Mouse (Mus musculus) intestine, postnatal 0 days (tissue): ENCODE data around the gene Mapk9. TPM values are rescaled to one million over a fixed set of nuclear protein-coding genes. Genes with fewer than 3 reads are reported as not detected.

Experiments used
- ATAC-seq: fragments of 200-750 bp; cut with Nextera tagmentation; 2 replicates; pipeline ENCODE4 v1.8.0; 2017; ENCODE audit warnings: mild to moderate bottlenecking, moderate TSS enrichment, moderate library complexity
- H3K27ac ChIP-seq: fragments of 300-500 bp; sonication (generic); 2 replicates; pipeline ENCODE4 v1.5.1; 2014; ENCODE audit warnings: mild to moderate bottlenecking, low read depth, low read length, moderate library complexity
- H3K27me3 ChIP-seq: fragments of 300-500 bp; sonication (generic); replicated peaks from 2 replicates; pipeline ENCODE4 v1.6.1; 2014; ENCODE audit warnings: low read length, mixed read lengths; ENCODE audit not compliant: control insufficient read depth, insufficient read depth
- H3K36me3 ChIP-seq: fragments of 300-500 bp; sonication (generic); 2 replicates; pipeline ENCODE4 v1.6.1; 2014; ENCODE audit warnings: mild to moderate bottlenecking, moderate library complexity; ENCODE audit not compliant: control insufficient read depth, insufficient read depth
- H3K4me1 ChIP-seq: fragments of 300-500 bp; sonication (generic); replicated peaks from 2 replicates; pipeline ENCODE4 v1.6.1; 2014; ENCODE audit warnings: antibody characterized with exemption, low read length, mixed read lengths; ENCODE audit not compliant: control insufficient read depth, insufficient read depth
- H3K4me2 ChIP-seq: fragments of 300-500 bp; sonication (generic); replicated peaks from 2 replicates; pipeline ENCODE4 v1.6.1; 2014; ENCODE audit warnings: low read depth, mild to moderate bottlenecking, moderate library complexity
- H3K4me3 ChIP-seq: fragments of 300-500 bp; sonication (generic); 2 replicates; pipeline ENCODE4 v1.5.1; 2014; ENCODE audit warnings: low read depth, low read length
- H3K9ac ChIP-seq: fragments of 300-500 bp; sonication (generic); 2 replicates; pipeline ENCODE4 v1.6.1; 2014; ENCODE audit warnings: mild to moderate bottlenecking, low read depth, low read length
- H3K9me3 ChIP-seq: fragments of 300-500 bp; sonication (generic); 2 replicates; pipeline ENCODE4 v1.6.1; 2016; ENCODE audit warnings: mixed run types; ENCODE audit not compliant: control insufficient read depth
- CTCF ChIP-seq: sonication (generic); IDR thresholded peaks from 2 replicates; pipeline ENCODE4 v1.5.1; 2016; ENCODE audit warnings: low read depth, mild to moderate bottlenecking, control low read depth, antibody characterized with exemption, moderate library complexity
- WGBS: fragments of 180-500 bp; shearing (Covaris S2); extraction: QIAGEN DNeasy Blood & Tissue Kit; methylation state at CpG from one replicate; pipeline ENCODE4 v1.1.7; 2014; 5-methylcytosine and 5-hydroxymethylcytosine counted together
- polyA plus RNA-seq: library from polyadenylated mRNA; unstranded; fragments of >200 nt; fragmentation: Nextera tagmentation; extraction: Ambion mirVana; gene quantifications from 2 replicates; pipeline ENCODE4 v1.2.1, GENCODE M21; 2015

Gene Mapk9
- polyA plus RNA-seq, 1 experiment from 2014 or later = 22.0 TPM

- no peak overlapping the region for H3K4me3 ChIP-seq
- H3K36me3 ChIP-seq = no peaks in the 10 kb centered on the region
- no peak overlapping the region for H3K27ac ChIP-seq
- no peaks in the 10 kb centered on the region for H3K9me3 ChIP-seq
- H3K9ac ChIP-seq = no peak overlapping the region
- ATAC-seq = no peak
- 80% methylated on average over 2 of the region's 2 CpGs for WGBS
- TF ChIP-seq CTCF = no peak
- no peak overlapping the region for H3K4me2 ChIP-seq
- H3K27me3 ChIP-seq = no peaks in the 10 kb centered on the region
- no peaks in the 10 kb centered on the region for H3K4me1 ChIP-seq
Measured at GRCm38 (mm10) chr11:49822337-49822736, 24.2 kb upstream of the Mapk9 start.

- H3K9ac ChIP-seq = no peak overlapping the region
- WGBS = 54% methylated on average over 2 of the region's 2 CpGs
- no peaks in the 10 kb centered on the region for H3K27me3 ChIP-seq
- TF ChIP-seq CTCF = peak; percentile 94
- no peak overlapping the region for H3K4me3 ChIP-seq
- no peaks in the 10 kb centered on the region for H3K4me1 ChIP-seq
- H3K36me3 ChIP-seq = no peaks in the 10 kb centered on the region
- H3K9me3 ChIP-seq = no peaks in the 10 kb centered on the region
- no peak overlapping the region for H3K27ac ChIP-seq
- no peak overlapping the region for H3K4me2 ChIP-seq
- ATAC-seq = no peak
Measured at GRCm38 (mm10) chr11:49824896-49825295, 21.7 kb upstream of the Mapk9 start.

- H3K27me3 ChIP-seq = no peaks in the 10 kb centered on the region
- H3K9ac ChIP-seq = no peak overlapping the region
- no peak overlapping the region for H3K4me2 ChIP-seq
- no peak overlapping the region for H3K4me3 ChIP-seq
- no peak overlapping the region for H3K27ac ChIP-seq
- no peak for TF ChIP-seq CTCF
- no peaks in the 10 kb centered on the region for H3K36me3 ChIP-seq
- no peaks in the 10 kb centered on the region for H3K9me3 ChIP-seq
- H3K4me1 ChIP-seq = no peaks in the 10 kb centered on the region
- ATAC-seq = no peak
- WGBS = 45% methylated on average over 6 of the region's 6 CpGs
Measured at GRCm38 (mm10) chr11:49827243-49827642, 19.3 kb upstream of the Mapk9 start.

- no peak overlapping the region for H3K4me3 ChIP-seq
- H3K27me3 ChIP-seq = no peaks in the 10 kb centered on the region
- no peak overlapping the region for H3K27ac ChIP-seq
- H3K4me1 ChIP-seq = no peaks in the 10 kb centered on the region
- ATAC-seq = no peak
- no peaks in the 10 kb centered on the region for H3K9me3 ChIP-seq
- no peak overlapping the region for H3K4me2 ChIP-seq
- TF ChIP-seq CTCF = no peak
- no peak overlapping the region for H3K9ac ChIP-seq
- 46% methylated on average over 7 of the region's 7 CpGs for WGBS
- no peaks in the 10 kb centered on the region for H3K36me3 ChIP-seq
Measured at GRCm38 (mm10) chr11:49829176-49829745, 17.3 kb upstream of the Mapk9 start.

- no peak overlapping the region for H3K27ac ChIP-seq
- H3K4me2 ChIP-seq = no peak overlapping the region
- WGBS = 82% methylated on average over 12 of the region's 12 CpGs
- no peaks in the 10 kb centered on the region for H3K9me3 ChIP-seq
- no peak for ATAC-seq
- no peak overlapping the region for H3K9ac ChIP-seq
- H3K4me1 ChIP-seq = no peaks in the 10 kb centered on the region
- no peak for TF ChIP-seq CTCF
- no peaks in the 10 kb centered on the region for H3K27me3 ChIP-seq
- no peaks in the 10 kb centered on the region for H3K36me3 ChIP-seq
- no peak overlapping the region for H3K4me3 ChIP-seq
Measured at GRCm38 (mm10) chr11:49831980-49832379, 14.6 kb upstream of the Mapk9 start.

GRCm38 (mm10) chr11:49832962-49833361 is 13.6 kb upstream of the Mapk9 start:
- Histone ChIP-seq H3K9ac (no peak overlapping the region), H3K4me1 (no peaks in the 10 kb centered on the region), H3K27me3 (no peaks in the 10 kb centered on the region), H3K36me3 (no peaks in the 10 kb centered on the region), H3K9me3 (no peaks in the 10 kb centered on the region), H3K4me2 (no peak overlapping the region), H3K27ac (no peak overlapping the region), H3K4me3 (no peak overlapping the region)
- no peak for ATAC-seq
- WGBS = 68% methylated on average over 5 of the region's 5 CpGs
- no peak for TF ChIP-seq CTCF

- H3K4me2 ChIP-seq = no peak overlapping the region
- H3K27me3 ChIP-seq = no peaks in the 10 kb centered on the region
- no peak overlapping the region for H3K27ac ChIP-seq
- WGBS = 49% methylated on average over 6 of the region's 6 CpGs
- H3K9ac ChIP-seq = no peak overlapping the region
- peak; percentile 42; the same call in 1 of the 2 replicates for ATAC-seq
- no peaks in the 10 kb centered on the region for H3K9me3 ChIP-seq
- H3K36me3 ChIP-seq = no peaks in the 10 kb centered on the region
- no peak overlapping the region for H3K4me3 ChIP-seq
- H3K4me1 ChIP-seq = no peaks in the 10 kb centered on the region
- no peak for TF ChIP-seq CTCF
Measured at GRCm38 (mm10) chr11:49834248-49834647, 12.3 kb upstream of the Mapk9 start.
